Mouse (Mus musculus): ENCODE results near the gene Htr3b. TPM values are rescaled to one million over a fixed set of nuclear protein-coding genes. Genes with fewer than 3 reads are reported as not detected.

The Htr3b gene
- not detected in 2 replicates for polyA plus RNA-seq (2021; fragmentation: Nextera tagmentation)
- long read RNA-seq, experiment 1: 0 reads
- long read RNA-seq, experiment 2: 0 reads

GRCm38 (mm10) chr9:48964587-48965040 lies at the start of gene Htr3b:
Gene Htr3b, minus strand, starts transcription at chr9:48964990.

GRCm38 (mm10) chr9:48984845-48985707 lies 20.3 kb upstream of the Htr3b start, which contains the start of gene Usp28:
Gene Usp28, plus strand, starts transcription at chr9:48985375.

GRCm38 (mm10) chr9:48910885-48911537 lies 53.8 kb downstream of the Htr3b start, which contains the start of gene Htr3a:
Gene Htr3a, minus strand, starts transcription at chr9:48911099.

Other genes starting within 250 kb of the Htr3b start
- 4.9 and 5.4 TPM in 2 replicates for gene Zbtb16, start 128.8 kb downstream of the Htr3b start, polyA plus RNA-seq (2021; fragmentation: Nextera tagmentation)
- 6.3 and 9.8 TPM in 2 replicates for gene Htr3a, start 53.9 kb downstream of the Htr3b start, polyA plus RNA-seq (2021; fragmentation: Nextera tagmentation)
- 8.4 and 9.4 TPM in 2 replicates for gene Usp28, start 20.4 kb upstream of the Htr3b start, polyA plus RNA-seq (2021; fragmentation: Nextera tagmentation)
- gene Zw10, start 90.6 kb upstream of the Htr3b start, polyA plus RNA-seq (2021; fragmentation: Nextera tagmentation): 5.4 and 7.0 TPM in 2 replicates
- gene Tmprss5, start 116.3 kb upstream of the Htr3b start, polyA plus RNA-seq (2021; fragmentation: Nextera tagmentation): 1.2 and 1.6 TPM in 2 replicates

All from left cerebral cortex, adult 6 months (tissue).